Mouse (Mus musculus): Measurements from ENCODE around the gene Olfr1166. TPM values are rescaled to one million over a fixed set of nuclear protein-coding genes. Genes with fewer than 3 reads are reported as not detected.

Olfr1166 gene
- not detected for polyA plus RNA-seq (2014; fragmentation: Illumina TruSeq; extraction: RNeasy Lipid Tissue Mini Kit (QIAGEN cat#74804); ENCODE audit: low replicate concordance)

GRCm38 (mm10) chr2:88128172-88128571 is at the start of gene Olfr1166:
Gene Olfr1166, minus strand, starts transcription at chr2:88128272.

GRCm38 (mm10) chr2:88155093-88155492 is 27.0 kb upstream of the Olfr1166 start, which contains the start of gene Olfr1167:
Gene Olfr1167, minus strand, starts transcription at chr2:88155193.

GRCm38 (mm10) chr2:88093866-88094265 is 34.2 kb downstream of the Olfr1166 start, which contains the start of gene Olfr1164:
Gene Olfr1164, minus strand, starts transcription at chr2:88093966.

Other genes starting within 250 kb of the Olfr1166 start
- not detected for gene Olfr1153, start 233.3 kb downstream of the Olfr1166 start, polyA plus RNA-seq (2014; fragmentation: Illumina TruSeq; extraction: RNeasy Lipid Tissue Mini Kit (QIAGEN cat#74804); ENCODE audit: low replicate concordance)
- gene Olfr1154, start 223.1 kb downstream of the Olfr1166 start, polyA plus RNA-seq (2014; fragmentation: Illumina TruSeq; extraction: RNeasy Lipid Tissue Mini Kit (QIAGEN cat#74804); ENCODE audit: low replicate concordance), result not detected
- gene Olfr1155, start 183.1 kb downstream of the Olfr1166 start, polyA plus RNA-seq (2014; fragmentation: Illumina TruSeq; extraction: RNeasy Lipid Tissue Mini Kit (QIAGEN cat#74804); ENCODE audit: low replicate concordance), result not detected
- gene Olfr1156, start 175.2 kb downstream of the Olfr1166 start, polyA plus RNA-seq (2014; fragmentation: Illumina TruSeq; extraction: RNeasy Lipid Tissue Mini Kit (QIAGEN cat#74804); ENCODE audit: low replicate concordance), result not detected
- gene Olfr1157, start 160.0 kb downstream of the Olfr1166 start, polyA plus RNA-seq (2014; fragmentation: Illumina TruSeq; extraction: RNeasy Lipid Tissue Mini Kit (QIAGEN cat#74804); ENCODE audit: low replicate concordance), result not detected
- gene Olfr74, start 153.6 kb downstream of the Olfr1166 start, polyA plus RNA-seq (2014; fragmentation: Illumina TruSeq; extraction: RNeasy Lipid Tissue Mini Kit (QIAGEN cat#74804); ENCODE audit: low replicate concordance), result not detected
- gene Olfr1158, start 138.2 kb downstream of the Olfr1166 start, polyA plus RNA-seq (2014; fragmentation: Illumina TruSeq; extraction: RNeasy Lipid Tissue Mini Kit (QIAGEN cat#74804); ENCODE audit: low replicate concordance), result not detected
- gene Olfr1160, start 120.0 kb downstream of the Olfr1166 start, polyA plus RNA-seq (2014; fragmentation: Illumina TruSeq; extraction: RNeasy Lipid Tissue Mini Kit (QIAGEN cat#74804); ENCODE audit: low replicate concordance), result not detected
- gene Olfr1161, start 105.5 kb downstream of the Olfr1166 start, polyA plus RNA-seq (2014; fragmentation: Illumina TruSeq; extraction: RNeasy Lipid Tissue Mini Kit (QIAGEN cat#74804); ENCODE audit: low replicate concordance), result not detected
- gene Olfr73, start 90.6 kb downstream of the Olfr1166 start, polyA plus RNA-seq (2014; fragmentation: Illumina TruSeq; extraction: RNeasy Lipid Tissue Mini Kit (QIAGEN cat#74804); ENCODE audit: low replicate concordance), result not detected
- not detected for gene Olfr1162, start 77.1 kb downstream of the Olfr1166 start, polyA plus RNA-seq (2014; fragmentation: Illumina TruSeq; extraction: RNeasy Lipid Tissue Mini Kit (QIAGEN cat#74804); ENCODE audit: low replicate concordance)
- gene Olfr1163, start 56.4 kb downstream of the Olfr1166 start, polyA plus RNA-seq (2014; fragmentation: Illumina TruSeq; extraction: RNeasy Lipid Tissue Mini Kit (QIAGEN cat#74804); ENCODE audit: low replicate concordance), result not detected
- not detected for gene Olfr1164, start 34.3 kb downstream of the Olfr1166 start, polyA plus RNA-seq (2014; fragmentation: Illumina TruSeq; extraction: RNeasy Lipid Tissue Mini Kit (QIAGEN cat#74804); ENCODE audit: low replicate concordance)
- not detected for gene Olfr1167, start 26.9 kb upstream of the Olfr1166 start, polyA plus RNA-seq (2014; fragmentation: Illumina TruSeq; extraction: RNeasy Lipid Tissue Mini Kit (QIAGEN cat#74804); ENCODE audit: low replicate concordance)
- not detected for gene Olfr1168, start 53.6 kb upstream of the Olfr1166 start, polyA plus RNA-seq (2014; fragmentation: Illumina TruSeq; extraction: RNeasy Lipid Tissue Mini Kit (QIAGEN cat#74804); ENCODE audit: low replicate concordance)
- not detected for gene Olfr1170, start 100.1 kb upstream of the Olfr1166 start, polyA plus RNA-seq (2014; fragmentation: Illumina TruSeq; extraction: RNeasy Lipid Tissue Mini Kit (QIAGEN cat#74804); ENCODE audit: low replicate concordance)
- not detected for gene Olfr1173, start 151.6 kb upstream of the Olfr1166 start, polyA plus RNA-seq (2014; fragmentation: Illumina TruSeq; extraction: RNeasy Lipid Tissue Mini Kit (QIAGEN cat#74804); ENCODE audit: low replicate concordance)
- gene Olfr1174-ps, start 186.9 kb upstream of the Olfr1166 start, polyA plus RNA-seq (2014; fragmentation: Illumina TruSeq; extraction: RNeasy Lipid Tissue Mini Kit (QIAGEN cat#74804); ENCODE audit: low replicate concordance), result not detected
- gene Olfr1175-ps, start 198.9 kb upstream of the Olfr1166 start, polyA plus RNA-seq (2014; fragmentation: Illumina TruSeq; extraction: RNeasy Lipid Tissue Mini Kit (QIAGEN cat#74804); ENCODE audit: low replicate concordance), result not detected
- gene Olfr1176, start 208.4 kb upstream of the Olfr1166 start, polyA plus RNA-seq (2014; fragmentation: Illumina TruSeq; extraction: RNeasy Lipid Tissue Mini Kit (QIAGEN cat#74804); ENCODE audit: low replicate concordance), result not detected
- gene Olfr1177-ps, start 218.2 kb upstream of the Olfr1166 start, polyA plus RNA-seq (2014; fragmentation: Illumina TruSeq; extraction: RNeasy Lipid Tissue Mini Kit (QIAGEN cat#74804); ENCODE audit: low replicate concordance), result not detected